16 mouse cellular contexts compared by ENCODE assay signal in the genomic region with DNA sequence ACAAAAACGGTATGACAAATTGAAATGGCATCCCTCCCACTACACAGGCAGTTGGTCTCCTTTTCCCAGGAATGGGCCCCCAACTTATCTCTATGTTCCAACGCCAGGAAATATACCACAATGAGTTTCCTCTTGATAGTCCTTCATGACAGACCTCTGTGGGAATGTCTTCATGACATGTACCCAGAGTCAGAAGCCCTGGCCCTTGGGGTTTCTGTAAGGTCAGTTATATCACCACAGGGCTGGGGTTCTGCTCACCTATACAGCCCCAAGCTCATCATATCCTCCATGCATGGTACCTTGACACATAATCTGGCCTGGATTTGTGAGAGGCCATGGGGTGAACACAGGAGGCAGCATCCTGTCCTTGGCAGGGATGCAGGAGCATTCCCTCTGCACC.
"Had no signal": no experiment of that assay in that cellular context is flagged by ENCODE, and none has a peak within 500 bp of the region (broad histone marks: within the 10 kb centered on the region; RNA-seq: fewer than 3 reads in every experiment).

No protein-coding gene starts in this region.

- ATAC-seq: lung, postnatal 0 days; midbrain, embryonic 15.5 days had no signal

- H3K27me3 ChIP-seq: kidney, embryonic 15.5 days; midbrain, embryonic 15.5 days; neural tube, embryonic 12.5 days had no signal

- H3K36me3 ChIP-seq: kidney, embryonic 15.5 days; limb, embryonic 10.5 days; midbrain, embryonic 15.5 days; neural tube, embryonic 12.5 days had no signal

- H3K27ac ChIP-seq: kidney, embryonic 15.5 days; left cerebral cortex, adult 2 months; limb, embryonic 10.5 days; liver, embryonic 14.5 days; midbrain, embryonic 15.5 days; neural tube, embryonic 12.5 days had no signal

- H3K4me1 ChIP-seq: limb, embryonic 10.5 days; neural tube, embryonic 12.5 days had no signal

- H3K9ac ChIP-seq: kidney, embryonic 15.5 days; liver, embryonic 14.5 days; midbrain, embryonic 15.5 days; neural tube, embryonic 12.5 days had no signal

- DNase-seq: kidney, postnatal 14 days; lung, adult 2 months; lung, postnatal 36 days; retina, postnatal 1 day; right cerebral cortex, postnatal 4 days; spleen, adult 18-20 months; thymus, adult 18-20 months; thymus, postnatal 14 days had no signal

- H3K4me2 ChIP-seq: kidney, embryonic 15.5 days; midbrain, embryonic 11.5 days; midbrain, embryonic 15.5 days; neural tube, embryonic 12.5 days had no signal

- H3K9me3 ChIP-seq: kidney, embryonic 15.5 days; limb, embryonic 10.5 days; midbrain, embryonic 15.5 days; neural tube, embryonic 12.5 days had no signal

- H3K4me3 ChIP-seq: kidney, embryonic 15.5 days; left cerebral cortex, adult 2 months; limb, embryonic 10.5 days; midbrain, embryonic 15.5 days; neural tube, embryonic 12.5 days had no signal
